Mouse (Mus musculus): Measurements from ENCODE around the gene Slc24a5.

GRCm38 (mm10) chr2:125136846-125137245, 68.9 kb downstream of the Slc24a5 start:
- TF ChIP-seq GATA1 (IDR thresholded peaks at IDR 0.05; ENCODE audit: borderline replicate concordance, low read length) = no peak
- no peak for TF ChIP-seq FLI1 (IDR thresholded peaks at IDR 0.05; ENCODE audit: low read length)
